Mouse (Mus musculus) c-Kit-positive CD71-positive TER-119-negative erythroid progenitor cells, embryonic 14.5 days (primary cell): Measurements from ENCODE around the gene Lyzl4.
"Not testable (repeated sequence)": the region's sequence is repeated elsewhere in the genome, so short reads cannot be mapped to it uniquely, and the experiment has no call there.

Experiments
- DNase-seq: peaks from one replicate; pipeline ENCODE4 v3.0.0-alpha.2; 2013; ENCODE audit warnings: low read depth

Lyzl4 gene

GRCm38 (mm10) chr9:121600201-121600860, 41.6 kb downstream of the Lyzl4 start:
- DNase-seq, result no peak

- no peak for DNase-seq
Observed at GRCm38 (mm10) chr9:121599551-121599950, 42.3 kb downstream of the Lyzl4 start.

GRCm38 (mm10) chr9:121598106-121598505, 43.8 kb downstream of the Lyzl4 start:
- no peak for DNase-seq

GRCm38 (mm10) chr9:121594771-121595170, 47.1 kb downstream of the Lyzl4 start:
- DNase-seq, result no peak

- not testable (repeated sequence) for DNase-seq
Observed at GRCm38 (mm10) chr9:121593768-121594167, 48.1 kb downstream of the Lyzl4 start.

- DNase-seq, result no peak
Observed at GRCm38 (mm10) chr9:121592948-121593550, 48.8 kb downstream of the Lyzl4 start.

- DNase-seq, result no peak
Observed at GRCm38 (mm10) chr9:121589533-121589932, 52.4 kb downstream of the Lyzl4 start.

GRCm38 (mm10) chr9:121574380-121574779, 67.5 kb downstream of the Lyzl4 start:
- DNase-seq, result no peak

GRCm38 (mm10) chr9:121568451-121568850, 73.4 kb downstream of the Lyzl4 start:
- DNase-seq, result no peak

GRCm38 (mm10) chr9:121566387-121566786, 75.5 kb downstream of the Lyzl4 start:
- DNase-seq, result no peak

- DNase-seq, result no peak
Observed at GRCm38 (mm10) chr9:121563276-121563675, 78.6 kb downstream of the Lyzl4 start.

GRCm38 (mm10) chr9:121560515-121560914, 81.4 kb downstream of the Lyzl4 start:
- DNase-seq, result no peak

- no peak for DNase-seq
Observed at GRCm38 (mm10) chr9:121558167-121558566, 83.7 kb downstream of the Lyzl4 start.

GRCm38 (mm10) chr9:121556913-121557312, 85.0 kb downstream of the Lyzl4 start:
- DNase-seq, result no peak

GRCm38 (mm10) chr9:121555395-121556000, 86.4 kb downstream of the Lyzl4 start:
- no peak for DNase-seq

GRCm38 (mm10) chr9:121553643-121554042, 88.3 kb downstream of the Lyzl4 start:
- no peak for DNase-seq

GRCm38 (mm10) chr9:121550327-121550771, 91.5 kb downstream of the Lyzl4 start:
- DNase-seq, result no peak

- DNase-seq, result no peak
Observed at GRCm38 (mm10) chr9:121549444-121549843, 92.5 kb downstream of the Lyzl4 start.

GRCm38 (mm10) chr9:121549010-121549409, 92.9 kb downstream of the Lyzl4 start:
- no peak for DNase-seq

GRCm38 (mm10) chr9:121547431-121547830, 94.5 kb downstream of the Lyzl4 start:
- no peak for DNase-seq

GRCm38 (mm10) chr9:121541530-121541929, 100.4 kb downstream of the Lyzl4 start:
- no peak for DNase-seq

GRCm38 (mm10) chr9:121532626-121533025, 109.3 kb downstream of the Lyzl4 start:
- no peak for DNase-seq

- no peak for DNase-seq
Observed at GRCm38 (mm10) chr9:121528605-121529357, 113.1 kb downstream of the Lyzl4 start.
